Comparison of ENCODE assay signal across 8 mouse cellular contexts in the genomic region with DNA sequence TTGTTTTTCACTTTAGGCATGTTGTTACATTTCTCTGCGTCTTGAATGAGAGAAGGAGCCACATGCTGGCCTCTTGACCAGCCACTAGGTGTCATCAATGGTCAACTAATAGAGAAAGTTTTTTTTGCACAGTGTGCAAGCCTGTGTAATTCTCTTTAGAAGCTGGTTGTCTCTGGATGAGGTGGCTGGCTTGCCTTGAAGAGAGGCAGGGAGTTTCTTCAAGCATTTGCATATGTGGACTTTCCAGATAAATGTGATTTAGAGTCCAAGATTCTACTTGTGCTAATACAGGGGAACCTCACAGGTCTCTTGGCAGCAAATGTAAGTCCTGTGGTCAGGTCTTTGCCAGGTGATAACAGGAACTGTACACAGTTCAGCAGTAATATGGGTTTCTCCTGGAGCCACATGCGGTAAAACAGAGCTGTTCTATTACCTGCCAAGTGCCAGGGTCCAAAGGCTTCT.
DNase-seq lines count a peak whose midpoint lies in the region; ATAC-seq and TF ChIP-seq lines count a peak whose summit lies in the region.

No protein-coding gene starts in this region.

- peak; percentile 57 to 59 for DNase-seq in B cell, adult 2 months
- peak; percentile 52 for DNase-seq in MN1 (ENCODE audit: low spot score)
- DNase-seq in cerebellum, postnatal 36 days, result peak; percentile 18 to 47
- peak; percentile 20 for DNase-seq in gastrocnemius, postnatal 14 days
- DNase-seq in midbrain, postnatal 0 days (ENCODE audit: low spot score), result peak; percentile 88
- DNase-seq in thymus, postnatal 4 days, result peak; percentile 20

- H3K4me3 ChIP-seq in limb, embryonic 13.5 days, result no peak overlapping the region
- H3K4me3 ChIP-seq in midbrain, postnatal 0 days (ENCODE audit: low read depth, low read length), result no peak overlapping the region

- ATAC-seq in inflammation-experienced regulatory T-cells, adult 6 months, result peak; percentile 87
- peak; percentile 82 for ATAC-seq in limb, embryonic 13.5 days (ENCODE audit: low FRiP score, low read depth)
- ATAC-seq in midbrain, postnatal 0 days (ENCODE audit: low FRiP score), result peak; percentile 86

- H3K9me3 ChIP-seq in limb, embryonic 13.5 days, result no peaks in the 10 kb centered on the region
- H3K9me3 ChIP-seq in midbrain, postnatal 0 days (ENCODE audit: low read length), result no peaks in the 10 kb centered on the region

- no peak overlapping the region for H3K27ac ChIP-seq in limb, embryonic 13.5 days
- H3K27ac ChIP-seq in midbrain, postnatal 0 days (ENCODE audit: low read depth, low read length), result no peak overlapping the region

- H3K4me1 ChIP-seq in limb, embryonic 13.5 days, result peaks cover 7% of the 10 kb centered on the region
- peaks cover 5% of the 10 kb centered on the region; the same call in 1 of the 2 replicates for H3K4me1 ChIP-seq in midbrain, postnatal 0 days (ENCODE audit: insufficient read depth, low read length)

- peak; percentile 89 for TF ChIP-seq CTCF in midbrain, postnatal 0 days (IDR thresholded peaks at IDR 0.05)

- H3K27me3 ChIP-seq in limb, embryonic 13.5 days, result no peaks in the 10 kb centered on the region
- no peaks in the 10 kb centered on the region for H3K27me3 ChIP-seq in midbrain, postnatal 0 days (ENCODE audit: insufficient read depth, low read length)

- no peak overlapping the region for H3K9ac ChIP-seq in limb, embryonic 13.5 days
- H3K9ac ChIP-seq in midbrain, postnatal 0 days (replicated peaks; ENCODE audit: low read length, poor library complexity, severe bottlenecking), result no peak overlapping the region

- no peak overlapping the region for H3K4me2 ChIP-seq in limb, embryonic 13.5 days (replicated peaks)
- no peak overlapping the region for H3K4me2 ChIP-seq in midbrain, postnatal 0 days (ENCODE audit: low read depth, low read length, poor library complexity, severe bottlenecking)

- 35% methylated on average over 2 of the region's 2 CpGs for WGBS in limb, embryonic 13.5 days
- WGBS in midbrain, postnatal 0 days, result 31% methylated on average over 2 of the region's 2 CpGs

- intact Hi-C loops in gastrocnemius, postnatal 14 days (cut with DNase I; ENCODE audit: low total_unique reads), result loop anchor here (5.0 kb wide), 2 partner anchors 70 to 195 kb away; no protein-coding TSS in a partner anchor

- no peaks in the 10 kb centered on the region for H3K36me3 ChIP-seq in limb, embryonic 13.5 days
- H3K36me3 ChIP-seq in midbrain, postnatal 0 days (ENCODE audit: insufficient read depth, low read length), result no peaks in the 10 kb centered on the region

Comparison
In these comparisons a context has a peak if more than half of its experiments do, and no peak if none do; other contexts are left out.
1. DNase-seq: peak in every context shown above with its lines; median percentile 88 in midbrain, postnatal 0 days; 58 in B cell, adult 2 months; 52 in MN1; 32 in cerebellum, postnatal 36 days; 20 in gastrocnemius, postnatal 14 days; 20 in thymus, postnatal 4 days.